ENCODE assay signal across 24 mouse cellular contexts in genomic region chr8:71299716-71300115, GRCm38 (mm10). TPM values are rescaled to one million over a fixed set of nuclear protein-coding genes. Genes with fewer than 3 reads are reported as not detected.
A peak's percentile ranks its signal among the peaks of the same experiment; 100 is the strongest.
DNase-seq lines count a peak whose midpoint lies in the region; ATAC-seq and TF ChIP-seq lines count a peak whose summit lies in the region.
"Had no signal": no experiment of that assay in that cellular context is flagged by ENCODE, and none has a peak within 500 bp of the region (broad histone marks: within the 10 kb centered on the region; RNA-seq: fewer than 3 reads in every experiment).

No protein-coding gene starts in this region.

- DNase-seq in heart, adult 2 months = no peak
- DNase-seq in liver = no peak
- DNase-seq in spleen, postnatal 36 days (ENCODE audit: low spot score in 2 of 2) = no peak
- DNase-seq in thymus, postnatal 0 days (ENCODE audit: low spot score) = no peak
- DNase-seq: adrenal gland, adult 8-10 months; adrenal gland, postnatal 36 days; B cell, adult 2 months; cerebellum, adult 2 months; cerebellum, postnatal 10 days; embryo, embryonic 11 days; gastrocnemius, postnatal 36 days; heart, adult 11 months; heart, postnatal 10 days had no signal

- H3K27me3 ChIP-seq in heart, embryonic 12.5 days (replicated peaks) = no peaks in the 10 kb centered on the region
- no peaks in the 10 kb centered on the region for H3K27me3 ChIP-seq in heart, adult 2 months (ENCODE audit: control insufficient read depth, insufficient read depth, low read length)
- no peaks in the 10 kb centered on the region for H3K27me3 ChIP-seq in liver, embryonic 12.5 days (replicated peaks)
- H3K27me3 ChIP-seq in small intestine, adult 2 months (ENCODE audit: control insufficient read depth, insufficient read depth, low read length) = no peaks in the 10 kb centered on the region
- H3K27me3 ChIP-seq: embryonic facial prominence, embryonic 15.5 days; hindbrain, embryonic 13.5 days had no signal

- WGBS in heart, embryonic 12.5 days = 67% methylated on average over 3 of the region's 3 CpGs
- 72% methylated on average over 3 of the region's 3 CpGs for WGBS in heart, adult 2 months
- 76% methylated on average over 3 of the region's 3 CpGs for WGBS in liver, embryonic 12.5 days (ENCODE audit: insufficient replicate concordance)
- 29% methylated on average over 3 of the region's 3 CpGs for WGBS in small intestine, adult 2 months

- H3K79me2 ChIP-seq in heart, adult 2 months (replicated peaks; ENCODE audit: control insufficient read depth, insufficient read depth, low read length) = peaks cover 6% of the 10 kb centered on the region

- H3K36me3 ChIP-seq in heart, embryonic 12.5 days = peaks cover 57% of the 10 kb centered on the region
- H3K36me3 ChIP-seq in heart, adult 2 months (ENCODE audit: control insufficient read depth, insufficient read depth, low read length) = no peaks in the 10 kb centered on the region
- peaks cover 79% of the 10 kb centered on the region for H3K36me3 ChIP-seq in liver, embryonic 12.5 days
- H3K36me3 ChIP-seq in small intestine, adult 2 months (ENCODE audit: control insufficient read depth, insufficient read depth, low read length) = peaks cover 4% of the 10 kb centered on the region

- TF ChIP-seq EP300 in heart, adult 2 months (IDR thresholded peaks at IDR 0.05; ENCODE audit: insufficient read depth, low read depth, low read length) = no peak

- no peak for ATAC-seq in heart, embryonic 12.5 days (ENCODE audit: insufficient number of reproducible peaks, low FRiP score)
- 0 out of 2 replicates have a peak, but pooled peaks have one; percentile 16 for ATAC-seq in liver, embryonic 12.5 days
- ATAC-seq: CD4-positive, CD25-positive, alpha-beta regulatory T cell, adult 4 months; forebrain, embryonic 14.5 days; hindbrain, postnatal 0 days had no signal

- no peak for TF ChIP-seq POLR2A in heart, adult 2 months (IDR thresholded peaks at IDR 0.05; ENCODE audit: insufficient read depth, low read depth, low read length)
- no peak for TF ChIP-seq POLR2A in small intestine, adult 2 months (IDR thresholded peaks at IDR 0.05; ENCODE audit: low read depth, low read length)

- no peak for TF ChIP-seq CTCF in heart, adult 2 months (IDR thresholded peaks at IDR 0.05)
- no peak for TF ChIP-seq CTCF in small intestine, adult 2 months (IDR thresholded peaks at IDR 0.05; ENCODE audit: extremely low read depth, insufficient read length, insufficient replicate concordance, low read depth, low read length)

- peaks cover 9% of the 10 kb centered on the region for H3K9me3 ChIP-seq in heart, embryonic 12.5 days (replicated peaks)
- H3K9me3 ChIP-seq in liver, embryonic 12.5 days (replicated peaks) = no peaks in the 10 kb centered on the region
- H3K9me3 ChIP-seq: embryonic facial prominence, embryonic 15.5 days; hindbrain, embryonic 13.5 days had no signal

- H3K27ac ChIP-seq in heart, embryonic 12.5 days (ENCODE audit: poor library complexity, severe bottlenecking) = peak overlapping the region; percentile 44
- no peak overlapping the region for H3K27ac ChIP-seq in heart, adult 2 months
- H3K27ac ChIP-seq in liver, embryonic 12.5 days = no peak overlapping the region
- H3K27ac ChIP-seq in small intestine, adult 2 months (ENCODE audit: insufficient read depth, low read depth, low read length) = peak overlapping the region; percentile 52; the same call in 1 of the 2 replicates
- H3K27ac ChIP-seq: embryonic facial prominence, embryonic 15.5 days; forebrain, embryonic 10.5 days; hindbrain, embryonic 13.5 days; hindbrain, postnatal 0 days had no signal

- no peak overlapping the region for H3K4me3 ChIP-seq in heart, embryonic 12.5 days
- no peak overlapping the region for H3K4me3 ChIP-seq in heart, adult 2 months
- no peak overlapping the region for H3K4me3 ChIP-seq in liver, embryonic 12.5 days
- H3K4me3 ChIP-seq in small intestine, adult 2 months (ENCODE audit: low read depth, low read length) = no peak overlapping the region
- H3K4me3 ChIP-seq: embryonic facial prominence, embryonic 15.5 days; erythroblast, embryonic 14.5 days; forebrain, embryonic 10.5 days; hindbrain, embryonic 13.5 days had no signal

- intact Hi-C loops in heart, adult 2 months (cut with DNase I) = no loop called here

- peaks cover 8% of the 10 kb centered on the region for H3K4me1 ChIP-seq in heart, embryonic 12.5 days (replicated peaks)
- H3K4me1 ChIP-seq in heart, adult 2 months (ENCODE audit: control insufficient read depth, insufficient read depth, low read length) = peaks cover 14% of the 10 kb centered on the region
- H3K4me1 ChIP-seq in liver, embryonic 12.5 days = peaks cover 12% of the 10 kb centered on the region
- H3K4me1 ChIP-seq in small intestine, adult 2 months (ENCODE audit: control insufficient read depth, insufficient read depth, insufficient read length, low read length) = peaks cover 8% of the 10 kb centered on the region
- H3K4me1 ChIP-seq: forebrain, embryonic 10.5 days; hindbrain, embryonic 13.5 days had no signal

- no peak overlapping the region for H3K9ac ChIP-seq in heart, embryonic 12.5 days
- no peak overlapping the region for H3K9ac ChIP-seq in heart, adult 2 months (ENCODE audit: low read depth, low read length)
- H3K9ac ChIP-seq in liver, embryonic 12.5 days = no peak overlapping the region
- H3K9ac ChIP-seq: embryonic facial prominence, embryonic 15.5 days; hindbrain, embryonic 13.5 days had no signal

- no peak overlapping the region for H3K4me2 ChIP-seq in heart, embryonic 12.5 days
- H3K4me2 ChIP-seq in liver, embryonic 12.5 days = no peak overlapping the region
- H3K4me2 ChIP-seq: embryonic facial prominence, embryonic 15.5 days; heart, embryonic 11.5 days; hindbrain, embryonic 13.5 days had no signal

RNA-seq across cellular contexts. Expression of gene Haus8, which starts 27.0 kb away (rescaled TPM):
- polyA plus RNA-seq in heart, embryonic 12.5 days (2016; fragmentation: Nextera tagmentation; extraction: Ambion mirVana) = 131 and 132 TPM in 2 replicates
- 10 to 100 TPM; 24.2 to 29.0 TPM for total RNA-seq in heart, adult 2 months (2021)
- polyA plus RNA-seq in heart, adult 2 months (2012; rRNA removed) = 11.9 and 12.1 TPM in 2 replicates
- 60.1 and 62.8 TPM in 2 replicates for polyA plus RNA-seq in liver, embryonic 12.5 days (2016; fragmentation: Nextera tagmentation; extraction: Ambion mirVana)
- 2.8 and 4.8 TPM in 2 replicates for polyA plus RNA-seq in small intestine, adult 2 months (2012; rRNA removed)
- 39.3 and 48.6 TPM in 2 replicates for polyA plus RNA-seq in thymus, postnatal 0 days (2015; fragmentation: Nextera tagmentation; extraction: Ambion mirVana)

RNA-seq across cellular contexts. Expression of gene Myo9b, which starts 27.2 kb away (rescaled TPM):
- polyA plus RNA-seq in heart, embryonic 12.5 days (2016; fragmentation: Nextera tagmentation; extraction: Ambion mirVana) = 28.1 and 29.1 TPM in 2 replicates
- 10 to 100 TPM; 20.1 to 22.8 TPM for total RNA-seq in heart, adult 2 months (2021)
- polyA plus RNA-seq in heart, adult 2 months (2012; rRNA removed) = 15.0 and 15.9 TPM in 2 replicates
- 13.5 and 13.8 TPM in 2 replicates for polyA plus RNA-seq in liver, embryonic 12.5 days (2016; fragmentation: Nextera tagmentation; extraction: Ambion mirVana)
- polyA plus RNA-seq in small intestine, adult 2 months (2012; rRNA removed) = 19.9 and 28.1 TPM in 2 replicates
- polyA plus RNA-seq in thymus, postnatal 0 days (2015; fragmentation: Nextera tagmentation; extraction: Ambion mirVana) = 16.4 and 18.7 TPM in 2 replicates

Comparison
In these comparisons a context has a peak if more than half of its experiments do, and no peak if none do; other contexts are left out.
1. H3K27ac ChIP-seq: peak in heart, embryonic 12.5 days (single experiment) and small intestine, adult 2 months (single experiment); none in heart, adult 2 months (single experiment) and liver, embryonic 12.5 days (single experiment).